Mouse (Mus musculus): ENCODE measurements around the gene Ttc39b. TPM values are rescaled to one million over a fixed set of nuclear protein-coding genes. Genes with fewer than 3 reads are reported as not detected.
A peak's percentile ranks its signal among the peaks of the same experiment; 100 is the strongest.

Ttc39b gene
- polyA plus RNA-seq, 1 experiment from 2014 or later = 2.7 TPM

GRCm38 (mm10) chr4:83323201-83323903 is 703 bp downstream of the Ttc39b start:
- peaks cover 6% of the 10 kb centered on the region; the same call in 1 of the 2 replicates for H3K27me3 ChIP-seq (replicated peaks; ENCODE audit: control insufficient read depth, insufficient read depth, low read length)
- no peaks in the 10 kb centered on the region for H3K9me3 ChIP-seq (ENCODE audit: control insufficient read depth)
- peak overlapping the region; percentile 57 for H3K9ac ChIP-seq (ENCODE audit: low read depth, low read length)
- peak overlapping the region; percentile 73 for H3K4me3 ChIP-seq (ENCODE audit: low read depth, low read length)
- WGBS = 4% methylated on average over 48 of the region's 48 CpGs
- ATAC-seq = peak; percentile 36
- no peaks in the 10 kb centered on the region for H3K36me3 ChIP-seq (ENCODE audit: control insufficient read depth, insufficient read depth)
- TF ChIP-seq CTCF (IDR thresholded peaks at IDR 0.05; ENCODE audit: low read depth) = peak; percentile 54
- no peaks in the 10 kb centered on the region for H3K4me1 ChIP-seq (replicated peaks; ENCODE audit: control insufficient read depth, insufficient read depth, low read length)
- H3K4me2 ChIP-seq (replicated peaks; ENCODE audit: low read depth) = peak overlapping the region; percentile 87
- peak overlapping the region; percentile 75 for H3K27ac ChIP-seq (ENCODE audit: low read depth, low read length)

GRCm38 (mm10) chr4:83319736-83320135 is 4.3 kb downstream of the Ttc39b start:
- WGBS = 95% methylated on average over 4 of the region's 4 CpGs
- H3K36me3 ChIP-seq (ENCODE audit: control insufficient read depth, insufficient read depth) = no peaks in the 10 kb centered on the region
- no peak overlapping the region for H3K27ac ChIP-seq (ENCODE audit: low read depth, low read length)
- H3K4me1 ChIP-seq (replicated peaks; ENCODE audit: control insufficient read depth, insufficient read depth, low read length) = no peaks in the 10 kb centered on the region
- H3K9me3 ChIP-seq (ENCODE audit: control insufficient read depth) = no peaks in the 10 kb centered on the region
- no peak for TF ChIP-seq CTCF (IDR thresholded peaks at IDR 0.05; ENCODE audit: low read depth)
- H3K4me3 ChIP-seq (ENCODE audit: low read depth, low read length) = no peak overlapping the region
- H3K9ac ChIP-seq (ENCODE audit: low read depth, low read length) = no peak overlapping the region
- ATAC-seq = no peak
- H3K4me2 ChIP-seq (replicated peaks; ENCODE audit: low read depth) = no peak overlapping the region
- no peaks in the 10 kb centered on the region for H3K27me3 ChIP-seq (replicated peaks; ENCODE audit: control insufficient read depth, insufficient read depth, low read length)

- no peaks in the 10 kb centered on the region for H3K4me1 ChIP-seq (replicated peaks; ENCODE audit: control insufficient read depth, insufficient read depth, low read length)
- H3K36me3 ChIP-seq (ENCODE audit: control insufficient read depth, insufficient read depth) = no peaks in the 10 kb centered on the region
- H3K4me3 ChIP-seq (ENCODE audit: low read depth, low read length) = no peak overlapping the region
- H3K27me3 ChIP-seq (replicated peaks; ENCODE audit: control insufficient read depth, insufficient read depth, low read length) = no peaks in the 10 kb centered on the region
- no peaks in the 10 kb centered on the region for H3K9me3 ChIP-seq (ENCODE audit: control insufficient read depth)
- 22% methylated on average over 3 of the region's 3 CpGs for WGBS
- no peak for ATAC-seq
- no peak overlapping the region for H3K9ac ChIP-seq (ENCODE audit: low read depth, low read length)
- H3K27ac ChIP-seq (ENCODE audit: low read depth, low read length) = no peak overlapping the region
- TF ChIP-seq CTCF (IDR thresholded peaks at IDR 0.05; ENCODE audit: low read depth) = no peak
- H3K4me2 ChIP-seq (replicated peaks; ENCODE audit: low read depth) = no peak overlapping the region
These were observed 5.3 kb downstream of the Ttc39b start for GRCm38 (mm10) chr4:83318758-83319157.

- no peak overlapping the region for H3K4me2 ChIP-seq (replicated peaks; ENCODE audit: low read depth)
- no peak overlapping the region for H3K9ac ChIP-seq (ENCODE audit: low read depth, low read length)
- no peaks in the 10 kb centered on the region; the same call in 1 of the 2 replicates for H3K36me3 ChIP-seq (ENCODE audit: control insufficient read depth, insufficient read depth)
- no peaks in the 10 kb centered on the region for H3K4me1 ChIP-seq (replicated peaks; ENCODE audit: control insufficient read depth, insufficient read depth, low read length)
- ATAC-seq = no peak
- H3K27ac ChIP-seq (ENCODE audit: low read depth, low read length) = no peak overlapping the region
- H3K9me3 ChIP-seq (ENCODE audit: control insufficient read depth) = no peaks in the 10 kb centered on the region
- no peak overlapping the region for H3K4me3 ChIP-seq (ENCODE audit: low read depth, low read length)
- WGBS = 71% methylated on average over 3 of the region's 3 CpGs
- TF ChIP-seq CTCF (IDR thresholded peaks at IDR 0.05; ENCODE audit: low read depth) = no peak
- H3K27me3 ChIP-seq (replicated peaks; ENCODE audit: control insufficient read depth, insufficient read depth, low read length) = no peaks in the 10 kb centered on the region
These were observed 6.2 kb downstream of the Ttc39b start for GRCm38 (mm10) chr4:83317826-83318348.

GRCm38 (mm10) chr4:83316718-83317117 is 7.3 kb downstream of the Ttc39b start:
- H3K36me3 ChIP-seq (ENCODE audit: control insufficient read depth, insufficient read depth) = no peaks in the 10 kb centered on the region; the same call in 1 of the 2 replicates
- no peak overlapping the region for H3K9ac ChIP-seq (ENCODE audit: low read depth, low read length)
- no peak overlapping the region for H3K27ac ChIP-seq (ENCODE audit: low read depth, low read length)
- no peaks in the 10 kb centered on the region for H3K4me1 ChIP-seq (replicated peaks; ENCODE audit: control insufficient read depth, insufficient read depth, low read length)
- H3K4me2 ChIP-seq (replicated peaks; ENCODE audit: low read depth) = no peak overlapping the region
- ATAC-seq = no peak
- H3K9me3 ChIP-seq (ENCODE audit: control insufficient read depth) = no peaks in the 10 kb centered on the region
- no peak overlapping the region for H3K4me3 ChIP-seq (ENCODE audit: low read depth, low read length)
- H3K27me3 ChIP-seq (replicated peaks; ENCODE audit: control insufficient read depth, insufficient read depth, low read length) = no peaks in the 10 kb centered on the region
- no peak for TF ChIP-seq CTCF (IDR thresholded peaks at IDR 0.05; ENCODE audit: low read depth)
- WGBS = 58% methylated on average over 3 of the region's 3 CpGs

GRCm38 (mm10) chr4:83315930-83316329 is 8.1 kb downstream of the Ttc39b start:
- Histone ChIP-seq H3K36me3 (ENCODE audit: control insufficient read depth, insufficient read depth) (no peaks in the 10 kb centered on the region; the same call in 1 of the 2 replicates), H3K27me3 (replicated peaks; ENCODE audit: control insufficient read depth, insufficient read depth, low read length) (no peaks in the 10 kb centered on the region), H3K9me3 (ENCODE audit: control insufficient read depth) (no peaks in the 10 kb centered on the region), H3K4me1 (replicated peaks; ENCODE audit: control insufficient read depth, insufficient read depth, low read length) (no peaks in the 10 kb centered on the region), H3K4me3 (ENCODE audit: low read depth, low read length) (no peak overlapping the region), H3K27ac (ENCODE audit: low read depth, low read length) (no peak overlapping the region), H3K4me2 (replicated peaks; ENCODE audit: low read depth) (peak overlapping the region; percentile 55), H3K9ac (ENCODE audit: low read depth, low read length) (no peak overlapping the region)
- no peak for ATAC-seq
- 45% methylated on average over 4 of the region's 4 CpGs for WGBS
- TF ChIP-seq CTCF (IDR thresholded peaks at IDR 0.05; ENCODE audit: low read depth) = no peak
